Mouse (Mus musculus): Measurements from ENCODE around the gene Col6a6.
"Not testable (repeated sequence)": the region's sequence is repeated elsewhere in the genome, so short reads cannot be mapped to it uniquely, and the experiment has no call there.

The Col6a6 gene

DNA sequence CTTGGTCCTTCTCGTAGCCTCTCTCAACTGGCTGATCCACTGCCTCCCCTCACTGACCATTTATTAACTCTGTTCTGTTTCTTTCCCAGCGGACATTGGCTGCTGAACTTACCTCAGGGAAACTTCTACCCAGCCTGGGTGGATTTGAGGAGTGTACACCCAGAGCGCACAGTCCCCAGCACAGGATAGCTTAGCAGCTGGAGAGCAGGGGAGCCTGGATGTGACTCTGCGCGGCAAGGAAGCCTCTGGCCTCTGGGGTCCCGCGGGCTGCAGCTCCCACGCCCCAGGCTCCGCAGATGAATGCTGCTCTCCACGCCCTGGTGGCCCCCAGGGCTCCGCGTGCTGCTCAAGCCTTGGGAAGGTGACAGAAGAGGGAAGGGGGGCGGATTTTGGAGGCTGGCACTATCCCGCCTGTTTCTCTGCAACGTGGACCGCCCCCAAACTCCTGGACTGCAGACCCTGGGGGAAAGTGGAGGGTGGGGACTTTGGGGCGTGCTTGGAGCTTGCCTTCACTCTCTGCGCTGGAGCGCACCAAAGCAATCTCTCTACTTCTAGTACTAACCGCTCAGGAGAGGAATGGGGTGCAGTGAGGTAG is at the start of gene Col6a6:
Gene Col6a6 (minus strand): TSS at position 370 of the 595 bp plus-strand sequence.
- DNase-seq = no peak

GRCm38 (mm10) chr9:105876124-105876523 is 48.2 kb upstream of the Col6a6 start:
- DNase-seq = no peak

GRCm38 (mm10) chr9:105871643-105872042 is 43.7 kb upstream of the Col6a6 start:
- DNase-seq = no peak

DNA sequence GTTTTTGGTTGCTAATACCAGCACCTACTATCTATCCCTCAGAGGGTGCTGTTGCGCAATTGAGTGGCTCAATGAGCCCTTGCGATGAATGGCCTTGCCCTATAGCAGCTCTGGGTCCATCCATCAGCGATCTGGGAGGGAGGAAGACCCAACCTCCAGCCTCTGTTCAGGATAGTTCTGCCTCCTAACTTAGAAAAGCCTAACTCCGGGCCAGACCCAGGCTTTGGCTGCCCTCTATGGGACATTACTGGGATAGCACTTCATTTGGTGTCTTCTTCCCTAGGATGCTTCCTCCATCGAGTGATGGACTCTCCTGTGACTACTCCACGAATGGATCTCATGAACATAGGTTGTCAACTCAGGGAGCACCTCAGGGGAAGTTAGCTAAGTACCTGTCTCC is 29.8 kb upstream of the Col6a6 start:
- DNase-seq = peak; percentile 34 to 51

- no peak for DNase-seq
Measured at GRCm38 (mm10) chr9:105852778-105853065, 24.8 kb upstream of the Col6a6 start.

GRCm38 (mm10) chr9:105852015-105852777 is 24.2 kb upstream of the Col6a6 start:
- no peak for DNase-seq

GRCm38 (mm10) chr9:105851011-105851410 is 23.1 kb upstream of the Col6a6 start:
- no peak for DNase-seq

- DNase-seq = no peak
Measured at GRCm38 (mm10) chr9:105848396-105848795, 20.4 kb upstream of the Col6a6 start.

GRCm38 (mm10) chr9:105847261-105847660 is 19.3 kb upstream of the Col6a6 start:
- no peak for DNase-seq

- DNase-seq = not testable (repeated sequence)
Measured at GRCm38 (mm10) chr9:105841386-105841785, 13.4 kb upstream of the Col6a6 start.

GRCm38 (mm10) chr9:105839147-105839515 is 11.2 kb upstream of the Col6a6 start:
- DNase-seq = no peak

- no peak for DNase-seq
Measured at GRCm38 (mm10) chr9:105838396-105839146, 10.6 kb upstream of the Col6a6 start.

DNA sequence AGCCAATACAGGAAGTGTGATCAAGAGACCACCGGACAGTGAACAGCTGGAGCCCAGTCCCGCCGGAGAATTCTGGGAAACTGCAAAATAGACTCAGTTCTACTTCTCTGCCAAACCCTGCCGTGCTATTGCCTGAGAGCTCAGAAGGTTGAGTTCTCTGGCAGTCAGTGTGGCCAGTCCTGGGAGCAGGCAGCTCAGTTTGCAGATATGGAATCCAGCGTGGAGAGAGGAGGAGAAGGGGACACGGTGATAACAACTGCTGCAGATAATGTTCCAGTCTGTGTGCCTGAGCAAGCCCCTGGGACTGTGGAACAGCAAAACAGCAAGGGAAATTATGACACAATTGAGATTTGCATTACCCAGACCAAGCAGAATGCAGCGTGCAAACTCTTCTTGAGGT is 7.6 kb upstream of the Col6a6 start:
- DNase-seq = no peak

- no peak for DNase-seq
Measured at GRCm38 (mm10) chr9:105834799-105835198, 6.8 kb upstream of the Col6a6 start.

DNA sequence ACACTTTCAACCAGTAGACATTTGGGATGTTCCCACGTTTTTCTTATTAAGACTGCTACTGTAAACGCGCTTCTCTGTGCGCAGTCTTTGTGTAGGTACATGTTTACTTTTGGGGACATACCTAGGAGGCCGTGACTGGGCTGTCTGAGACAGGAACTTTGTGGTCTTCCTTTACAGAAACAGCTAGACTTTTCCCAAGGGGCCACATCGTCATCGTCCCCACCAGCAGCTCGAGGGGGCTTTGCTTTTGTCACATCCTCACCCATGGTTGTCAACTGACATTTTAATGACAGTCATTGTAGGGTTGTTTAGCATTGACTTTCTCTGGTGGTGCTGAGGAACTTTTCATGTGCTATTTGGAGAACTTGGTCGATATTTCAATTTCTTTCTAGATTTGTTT is 3.3 kb upstream of the Col6a6 start:
- no peak for DNase-seq

GRCm38 (mm10) chr9:105827076-105827647 is 798 bp downstream of the Col6a6 start:
- DNase-seq = no peak

- no peak for DNase-seq
Measured at GRCm38 (mm10) chr9:105820711-105821110, 7.2 kb downstream of the Col6a6 start.

DNA sequence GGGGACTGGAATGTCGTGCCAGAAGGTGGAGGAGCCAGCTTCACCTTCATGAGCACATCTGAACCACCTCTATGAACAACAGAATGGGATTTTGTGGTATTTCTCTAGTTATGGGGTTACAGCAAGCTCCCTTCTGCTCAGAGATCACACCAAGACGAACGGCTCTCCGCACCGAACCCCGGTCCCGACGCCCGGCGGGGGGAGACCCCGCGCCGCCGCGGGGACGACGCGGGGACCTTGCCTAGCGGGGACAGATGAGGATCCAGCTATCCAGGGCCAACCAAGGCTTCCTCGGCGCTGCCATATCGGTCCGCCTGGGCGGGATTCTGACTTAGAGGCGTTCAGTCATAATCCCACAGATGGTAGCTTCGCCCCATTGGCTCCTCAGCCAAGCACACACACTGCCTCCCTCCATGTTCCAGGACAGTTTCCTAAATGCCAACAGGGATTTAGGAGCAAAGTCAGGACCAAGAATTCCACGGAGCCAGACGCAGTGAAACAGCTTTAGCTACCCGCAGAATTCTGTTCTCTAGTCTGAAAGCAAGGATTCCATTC is 8.7 kb downstream of the Col6a6 start:
- no peak for DNase-seq

DNA sequence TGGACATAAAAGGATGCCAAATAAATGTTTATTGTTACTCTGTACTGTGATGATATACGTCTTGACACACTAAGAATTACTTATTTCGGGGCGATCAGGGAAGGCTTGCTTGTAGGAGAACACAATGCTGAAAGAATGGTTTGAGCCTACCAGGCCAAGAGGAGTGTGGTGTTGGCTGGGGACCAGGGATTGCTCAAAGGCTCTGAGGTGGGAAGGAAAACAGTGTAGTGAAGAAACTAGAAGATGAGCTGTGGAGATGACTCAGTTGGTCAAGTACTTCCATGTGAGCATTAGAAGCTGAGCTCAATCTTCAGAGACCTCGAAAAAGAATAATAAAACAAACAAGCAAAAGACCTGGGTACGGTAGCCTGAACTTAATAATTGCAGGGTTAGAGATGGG is 13.5 kb downstream of the Col6a6 start:
- no peak for DNase-seq

GRCm38 (mm10) chr9:105811458-105811857 is 16.5 kb downstream of the Col6a6 start:
- DNase-seq = no peak

DNA sequence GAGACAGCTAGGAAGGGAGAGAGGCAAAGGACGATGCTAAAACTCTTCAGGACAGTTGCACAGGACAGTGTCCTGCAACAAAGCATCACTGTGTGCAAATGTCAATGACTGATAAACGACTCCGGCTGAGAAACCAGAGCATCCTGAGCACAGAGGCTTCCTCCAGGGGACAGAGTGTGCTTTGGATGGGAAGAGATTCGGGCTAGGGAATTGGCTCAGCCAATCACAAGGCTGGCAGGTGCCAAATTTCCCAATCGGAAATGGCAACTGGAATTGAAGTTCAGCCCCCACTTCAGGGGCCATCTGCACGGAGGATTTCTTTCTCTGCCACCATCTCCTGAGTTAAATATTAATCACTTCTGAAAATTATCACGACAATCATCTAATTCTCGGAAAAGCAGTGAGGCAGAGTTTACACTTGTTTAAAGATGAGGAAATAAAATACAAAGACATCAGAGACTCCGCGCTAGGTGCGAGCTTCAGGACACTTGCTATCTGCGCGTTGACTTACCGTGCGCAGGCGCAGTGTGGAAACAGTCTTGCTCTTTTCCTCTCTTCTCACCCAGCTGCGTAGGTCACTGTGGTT is 18.9 kb downstream of the Col6a6 start:
- no peak for DNase-seq

DNA sequence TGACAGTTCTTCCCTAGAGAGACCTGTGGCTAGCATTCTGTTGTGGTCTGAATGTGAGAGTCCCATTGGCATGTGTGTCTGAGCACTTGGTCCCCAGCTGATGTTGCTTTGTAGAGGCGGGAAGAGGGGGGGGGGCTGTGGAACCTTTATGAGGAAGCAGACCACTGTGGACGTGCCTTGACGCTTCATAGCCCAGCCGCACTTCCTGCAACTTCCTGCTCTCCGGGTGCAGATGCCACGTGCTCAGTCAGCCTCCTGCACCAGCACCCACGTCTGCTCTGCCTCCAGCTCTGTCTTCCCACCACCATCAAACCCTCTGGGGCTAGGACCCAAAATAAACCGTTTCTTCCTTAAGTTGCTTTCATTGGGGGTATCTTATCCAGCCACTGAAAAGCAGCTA is 24.5 kb downstream of the Col6a6 start:
- DNase-seq = no peak

DNA sequence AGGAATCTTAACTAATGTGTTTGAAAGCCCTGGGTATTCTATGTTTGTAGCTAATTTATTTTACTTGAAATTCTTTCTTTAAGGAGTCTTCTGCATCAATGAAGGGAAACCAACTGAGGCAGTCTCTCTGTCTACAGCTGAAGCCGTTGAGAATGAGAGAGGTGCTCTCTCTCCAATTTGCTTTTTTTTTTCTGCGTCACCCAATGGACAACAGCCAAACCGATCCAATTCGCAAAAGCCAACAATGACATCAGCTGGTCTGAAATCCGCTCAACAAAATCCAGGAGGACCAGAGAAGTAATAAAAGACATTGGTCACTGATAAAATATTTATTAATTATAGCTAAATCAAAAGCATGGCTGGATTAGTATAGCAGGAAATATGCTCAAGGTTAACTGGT is 26.5 kb downstream of the Col6a6 start:
- DNase-seq = no peak
